Comparison of ENCODE assay signal across 8 mouse cellular contexts in the genomic region with DNA sequence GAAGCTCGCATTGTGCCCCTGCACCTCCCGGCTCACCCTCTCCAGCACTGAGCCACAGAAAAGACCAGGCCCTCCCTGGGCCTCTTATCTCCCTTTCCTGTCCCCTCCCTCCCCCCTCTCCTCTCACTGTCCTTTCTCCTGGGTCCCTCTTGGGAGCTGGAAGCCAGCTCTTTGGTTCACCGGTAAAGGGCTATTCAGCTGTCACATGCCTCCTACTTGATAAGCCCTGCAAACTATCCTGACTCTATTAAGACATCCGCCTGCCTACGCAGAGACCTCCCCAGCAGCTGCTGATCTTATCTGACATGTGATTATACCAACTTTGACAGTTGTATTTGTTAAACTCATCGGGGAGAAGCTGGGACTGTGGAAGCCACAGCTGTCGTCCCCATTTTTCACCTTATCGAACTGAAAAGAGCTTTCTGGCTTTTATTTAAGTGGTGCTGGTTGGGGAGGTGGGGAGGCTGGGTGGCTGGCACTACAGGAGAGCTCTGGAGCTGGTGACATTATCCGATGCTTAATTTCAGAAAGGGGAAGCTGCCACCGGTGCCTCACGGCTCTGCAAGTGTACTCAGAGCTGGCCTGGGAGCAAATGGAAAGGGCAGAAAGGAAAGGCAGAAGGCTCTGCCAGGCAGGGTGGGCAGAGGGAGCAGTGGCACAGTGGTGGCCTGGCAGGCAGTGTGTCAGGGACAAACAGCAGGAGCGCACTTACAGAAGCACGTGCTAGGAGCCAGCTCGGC. TPM values are rescaled to one million over a fixed set of nuclear protein-coding genes. Genes with fewer than 3 reads are reported as not detected.
DNase-seq lines count a peak whose midpoint lies in the region; ATAC-seq lines count a peak whose summit lies in the region.

No protein-coding gene starts in this region.

- peak overlapping the region; percentile 57; the same call in 1 of the 2 replicates for H3K27ac ChIP-seq in limb, embryonic 15.5 days
- H3K27ac ChIP-seq in stomach, embryonic 16.5 days (ENCODE audit: low read length): no peak overlapping the region

- no peak for ATAC-seq in limb, embryonic 15.5 days (ENCODE audit: insufficient number of reproducible peaks, low FRiP score, low TSS enrichment, low read depth)
- no peak for ATAC-seq in stomach, embryonic 16.5 days (ENCODE audit: insufficient read depth, low FRiP score)
- no peak for ATAC-seq in frontal cortex, adult (ENCODE audit: low TSS enrichment)

- intact Hi-C loops in left cerebral cortex, postnatal 4 days (cut with DNase I): no loop called here
- intact Hi-C loops in left cerebral cortex, postnatal 25 days (cut with DNase I): loop anchor here (10.0 kb wide), 1 partner anchor 234 kb away; the partner anchor contains the start of gene Adam11

- no peak overlapping the region for H3K9ac ChIP-seq in limb, embryonic 15.5 days
- peak overlapping the region; percentile 35; the same call in 1 of the 2 replicates for H3K9ac ChIP-seq in stomach, embryonic 16.5 days (ENCODE audit: low read length)

- H3K4me1 ChIP-seq in limb, embryonic 15.5 days: peaks cover 21% of the 10 kb centered on the region
- peaks cover 19% of the 10 kb centered on the region for H3K4me1 ChIP-seq in stomach, embryonic 16.5 days (ENCODE audit: control insufficient read depth, insufficient read depth, low read length)

- peak; percentile 48 for DNase-seq in left cerebral cortex, postnatal 4 days
- DNase-seq in left cerebral cortex, postnatal 25 days (ENCODE audit: low spot score in 2 of 2): no peak
- peak; percentile 47 to 50 for DNase-seq in heart, adult 9 months (ENCODE audit: low spot score in 2 of 2)
- no peak for DNase-seq in frontal cortex, postnatal 14 days (ENCODE audit: low spot score in 2 of 2)
- DNase-seq in layer of hippocampus, adult 11-12 months (ENCODE audit: low spot score): no peak

- no peak overlapping the region for H3K4me3 ChIP-seq in limb, embryonic 15.5 days
- no peak overlapping the region for H3K4me3 ChIP-seq in stomach, embryonic 16.5 days (replicated peaks; ENCODE audit: low read length)

- no peaks in the 10 kb centered on the region for H3K27me3 ChIP-seq in limb, embryonic 15.5 days
- no peaks in the 10 kb centered on the region for H3K27me3 ChIP-seq in stomach, embryonic 16.5 days (ENCODE audit: control insufficient read depth, insufficient read depth, low read length)

- H3K4me2 ChIP-seq in limb, embryonic 15.5 days: no peak overlapping the region
- H3K4me2 ChIP-seq in stomach, embryonic 16.5 days (ENCODE audit: low read depth, low read length): no peak overlapping the region

- 78% methylated on average over 14 of the region's 14 CpGs for WGBS in limb, embryonic 15.5 days
- WGBS in stomach, embryonic 16.5 days: 39% methylated on average over 14 of the region's 14 CpGs

- H3K36me3 ChIP-seq in limb, embryonic 15.5 days: peaks cover 66% of the 10 kb centered on the region
- no peaks in the 10 kb centered on the region; the same call in 1 of the 2 replicates for H3K36me3 ChIP-seq in stomach, embryonic 16.5 days (ENCODE audit: control insufficient read depth, insufficient read depth, low read length)

- no peaks in the 10 kb centered on the region for H3K9me3 ChIP-seq in limb, embryonic 15.5 days
- H3K9me3 ChIP-seq in stomach, embryonic 16.5 days (replicated peaks; ENCODE audit: control insufficient read depth, low read length): no peaks in the 10 kb centered on the region

RNA-seq across cellular contexts. Expression of gene Nmt1, which starts 29.2 kb away (rescaled TPM):
- total RNA-seq in left cerebral cortex, postnatal 4 days (2021): 10 to 100 TPM; 60.3 to 67.8 TPM
- 100 to 1,000 TPM; 122 to 124 TPM for total RNA-seq in left cerebral cortex, postnatal 25 days (2021)
- polyA plus RNA-seq in limb, embryonic 15.5 days (2015; fragmentation: Nextera tagmentation; extraction: Ambion mirVana): 47.6 and 54.0 TPM in 2 replicates
- 50.8 and 53.7 TPM in 2 replicates for polyA plus RNA-seq in stomach, embryonic 16.5 days (2015; fragmentation: Nextera tagmentation; extraction: Ambion mirVana)

RNA-seq across cellular contexts. Expression of gene Dcakd, which starts 29.4 kb away (rescaled TPM):
- total RNA-seq in left cerebral cortex, postnatal 4 days (2021): 100 to 1,000 TPM; 116 to 128 TPM
- 10 to 100 TPM; 67.7 to 68.1 TPM for total RNA-seq in left cerebral cortex, postnatal 25 days (2021)
- 129 and 136 TPM in 2 replicates for polyA plus RNA-seq in limb, embryonic 15.5 days (2015; fragmentation: Nextera tagmentation; extraction: Ambion mirVana)
- polyA plus RNA-seq in stomach, embryonic 16.5 days (2015; fragmentation: Nextera tagmentation; extraction: Ambion mirVana): 85.2 and 109 TPM in 2 replicates

RNA-seq across cellular contexts. Expression of gene C1ql1, which starts 52.3 kb away (rescaled TPM):
- total RNA-seq in left cerebral cortex, postnatal 4 days (2021): 10 to 100 TPM; 10.9 to 12.7 TPM
- 10 to 100 TPM; 16.4 to 17.4 TPM for total RNA-seq in left cerebral cortex, postnatal 25 days (2021)
- 0.81 and 1.2 TPM in 2 replicates for polyA plus RNA-seq in limb, embryonic 15.5 days (2015; fragmentation: Nextera tagmentation; extraction: Ambion mirVana)
- polyA plus RNA-seq in stomach, embryonic 16.5 days (2015; fragmentation: Nextera tagmentation; extraction: Ambion mirVana): 1.3 and 1.7 TPM in 2 replicates

Comparison
In these comparisons a context has a peak if more than half of its experiments do, and no peak if none do; other contexts are left out.
1. DNase-seq: peak in left cerebral cortex, postnatal 4 days (single experiment) and heart, adult 9 months (2 of 2); none in left cerebral cortex, postnatal 25 days (0 of 2), frontal cortex, postnatal 14 days (0 of 2) and layer of hippocampus, adult 11-12 months (single experiment).